Mouse (Mus musculus) mature B cell (primary cell): Measurements from ENCODE around the gene Hectd1.

Experiments
- in situ Hi-C: fragments of 300-500 bp; cut with MboI; formaldehyde crosslinking; loops from 2 replicates; pipeline ENCODE4 v1.14.3; 2019

The Hectd1 gene

DNA sequence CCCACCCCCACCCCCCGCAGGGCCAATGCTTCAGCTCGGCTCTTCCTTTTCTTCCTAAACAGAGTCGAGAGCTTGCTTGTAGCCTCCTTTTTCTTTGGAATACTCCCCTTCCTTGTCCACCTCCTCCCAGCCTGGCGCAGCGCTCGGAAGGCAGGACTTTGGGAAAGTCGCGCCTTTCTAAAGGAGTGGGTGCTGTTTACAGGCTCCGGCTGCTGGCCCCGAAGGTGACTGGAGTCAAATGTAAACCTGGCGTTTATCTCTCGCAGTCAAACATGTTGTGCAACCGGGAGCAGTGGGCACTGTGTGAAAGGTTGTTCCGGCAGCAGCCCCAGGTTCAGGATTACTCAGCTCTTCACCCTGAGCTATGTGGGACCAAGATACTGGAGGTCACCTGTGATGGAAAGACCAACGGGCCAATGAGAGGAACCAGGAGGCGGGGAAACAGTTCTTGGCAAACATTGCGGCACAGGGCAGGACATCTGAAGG lies 15.5 kb upstream of the Hectd1 start:
- in situ Hi-C loops = loop anchor here (25.0 kb wide), 1 partner anchor 767 kb away; no protein-coding TSS in a partner anchor

GRCm38 (mm10) chr12:51843576-51844520 lies 14.5 kb upstream of the Hectd1 start:
- in situ Hi-C loops = loop anchor here (25.0 kb wide), 1 partner anchor 768 kb away; no protein-coding TSS in a partner anchor

- in situ Hi-C loops = loop anchor here (25.0 kb wide), 1 partner anchor 770 kb away; no protein-coding TSS in a partner anchor
Measured at GRCm38 (mm10) chr12:51842081-51842864, 12.9 kb upstream of the Hectd1 start.

DNA sequence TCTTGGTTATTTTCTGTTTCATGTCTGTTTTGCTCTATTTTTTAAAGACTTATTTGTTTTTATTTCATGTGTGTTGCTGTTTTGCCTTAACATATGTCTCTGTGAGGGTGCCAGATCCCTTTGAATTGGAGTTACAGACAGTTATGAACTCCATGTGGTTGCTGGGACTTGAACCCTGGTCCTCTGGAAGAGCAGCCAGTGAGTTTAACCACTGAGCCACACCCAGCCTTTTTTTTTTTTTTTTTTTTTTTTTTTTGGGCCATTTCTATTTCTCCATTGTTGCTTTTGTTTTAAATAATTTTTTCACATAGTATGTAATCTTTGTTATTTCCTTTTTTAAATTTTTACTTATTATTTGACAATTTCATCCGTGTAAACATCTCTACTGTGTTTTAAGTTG lies 10.5 kb upstream of the Hectd1 start:
- in situ Hi-C loops = loop anchor here (25.0 kb wide), 1 partner anchor 772 kb away; no protein-coding TSS in a partner anchor

DNA sequence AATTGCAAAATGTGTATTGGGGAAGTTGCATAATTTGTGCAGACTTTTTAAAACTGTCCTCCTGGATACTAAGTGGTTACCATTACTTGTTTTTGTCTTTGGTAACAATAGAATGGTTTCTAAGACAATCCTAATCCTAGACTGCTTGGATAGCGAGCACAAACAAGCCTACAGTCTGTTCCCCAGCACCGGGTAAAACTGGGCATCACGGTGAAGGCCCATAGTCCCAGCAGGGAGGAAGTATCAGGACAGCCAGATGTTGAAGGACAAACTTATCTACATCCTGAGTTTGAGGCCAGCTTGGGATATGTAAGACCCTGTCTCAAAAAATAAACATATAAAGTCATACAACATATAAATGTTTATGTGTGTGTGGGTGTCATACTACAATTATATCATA lies 5.9 kb upstream of the Hectd1 start:
- in situ Hi-C loops = loop anchor here (25.0 kb wide), 1 partner anchor 777 kb away; no protein-coding TSS in a partner anchor

DNA sequence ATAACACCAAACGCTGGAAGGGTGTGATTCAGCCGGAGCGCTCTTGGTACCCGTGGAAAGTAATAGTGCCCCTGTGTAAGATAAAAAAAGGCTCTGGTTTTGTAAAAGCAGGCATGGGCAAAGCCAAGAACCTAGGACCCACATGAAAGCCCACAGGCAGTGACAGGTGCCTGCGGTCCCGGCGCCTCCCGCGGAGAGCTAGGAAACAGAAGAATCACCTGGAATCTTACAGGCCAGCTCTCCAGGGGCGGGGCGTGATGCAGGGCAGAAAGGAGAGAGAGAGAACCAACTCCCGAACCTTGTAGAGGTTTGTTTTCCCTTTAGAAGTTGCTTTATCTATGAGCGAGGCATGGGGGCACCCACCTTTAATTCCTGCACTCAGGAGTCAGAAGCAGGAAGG lies 2.6 kb upstream of the Hectd1 start:
- in situ Hi-C loops = loop anchor here (25.0 kb wide), 1 partner anchor 780 kb away; no protein-coding TSS in a partner anchor

- in situ Hi-C loops = loop anchor here (25.0 kb wide), 1 partner anchor 781 kb away; no protein-coding TSS in a partner anchor
Measured at GRCm38 (mm10) chr12:51831296-51831695, 2.0 kb upstream of the Hectd1 start.

- in situ Hi-C loops = loop anchor here (25.0 kb wide), 1 partner anchor 782 kb away; no protein-coding TSS in a partner anchor
Measured at GRCm38 (mm10) chr12:51830671-51831070, 1.3 kb upstream of the Hectd1 start.

DNA sequence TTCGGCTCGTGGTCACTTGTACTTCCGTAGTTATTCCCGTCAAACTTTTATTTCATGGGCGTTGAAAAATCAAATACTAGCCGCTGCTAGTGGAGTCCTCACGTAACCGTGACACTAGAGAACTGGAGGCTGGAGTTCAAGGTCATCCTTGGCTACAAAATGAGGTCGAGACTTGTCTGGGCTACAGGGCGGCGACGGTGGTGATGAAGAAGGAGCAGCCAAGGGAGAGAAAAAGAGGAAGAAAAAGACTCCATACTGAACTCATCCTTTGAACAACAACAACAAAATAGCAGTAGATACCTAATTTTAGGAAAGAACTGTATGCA lies 704 bp upstream of the Hectd1 start:
- in situ Hi-C loops = loop anchor here (25.0 kb wide), 1 partner anchor 782 kb away; no protein-coding TSS in a partner anchor

DNA sequence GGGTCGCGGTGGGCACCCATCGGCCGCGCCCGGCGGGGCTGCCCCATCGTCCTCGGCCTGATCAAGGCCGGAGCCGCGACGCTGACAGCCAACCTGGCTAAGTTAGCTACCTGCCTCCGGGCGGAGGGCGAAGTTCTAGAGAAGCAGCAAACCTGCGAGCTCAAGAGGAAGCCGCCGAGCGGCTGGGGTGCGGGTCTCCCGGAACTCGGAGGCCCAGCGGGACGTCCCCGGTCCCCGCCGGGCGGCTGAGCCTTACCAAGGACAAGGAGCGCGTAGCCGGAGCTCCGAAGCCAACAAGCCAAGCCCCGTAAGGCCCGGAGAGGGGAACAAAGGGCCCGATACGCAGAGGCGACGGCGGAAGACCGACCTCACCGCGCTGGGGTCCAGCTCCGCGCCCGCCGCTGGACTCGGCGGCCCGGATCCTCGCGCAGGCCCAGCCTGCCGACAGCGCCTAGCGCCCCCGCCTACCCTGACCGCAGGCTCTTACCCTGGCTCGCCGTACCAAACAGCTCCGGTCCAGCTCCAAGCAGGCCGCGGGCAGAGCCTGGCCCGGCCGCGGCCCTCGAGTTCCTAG lies 533 bp downstream of the Hectd1 start:
- in situ Hi-C loops = loop anchor here (25.0 kb wide), 1 partner anchor 783 kb away; no protein-coding TSS in a partner anchor

GRCm38 (mm10) chr12:51827958-51828650 lies 1.2 kb downstream of the Hectd1 start:
- in situ Hi-C loops = loop anchor here (25.0 kb wide), 1 partner anchor 784 kb away; no protein-coding TSS in a partner anchor

DNA sequence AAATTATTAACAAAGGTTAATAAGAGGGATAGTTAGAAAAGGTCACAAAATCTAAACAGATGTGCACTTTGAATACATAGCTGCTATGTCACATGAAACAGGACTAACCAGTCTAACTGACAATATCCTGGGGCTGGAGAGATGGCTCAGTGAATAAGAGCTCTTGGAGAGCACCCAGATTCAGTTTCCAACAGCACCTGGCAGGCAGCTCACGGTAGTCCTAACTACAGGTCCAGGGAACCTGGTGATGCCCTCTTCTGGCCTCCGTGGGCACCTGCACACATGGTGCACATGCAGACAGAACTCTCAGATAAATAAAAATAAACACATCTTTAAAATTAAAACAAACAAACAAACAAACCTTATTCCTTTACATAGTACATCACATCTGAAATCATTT lies 4.0 kb downstream of the Hectd1 start:
- in situ Hi-C loops = loop anchor here (25.0 kb wide), 1 partner anchor 787 kb away; no protein-coding TSS in a partner anchor

GRCm38 (mm10) chr12:51823311-51823710 lies 6.0 kb downstream of the Hectd1 start:
- in situ Hi-C loops = no loop called here

DNA sequence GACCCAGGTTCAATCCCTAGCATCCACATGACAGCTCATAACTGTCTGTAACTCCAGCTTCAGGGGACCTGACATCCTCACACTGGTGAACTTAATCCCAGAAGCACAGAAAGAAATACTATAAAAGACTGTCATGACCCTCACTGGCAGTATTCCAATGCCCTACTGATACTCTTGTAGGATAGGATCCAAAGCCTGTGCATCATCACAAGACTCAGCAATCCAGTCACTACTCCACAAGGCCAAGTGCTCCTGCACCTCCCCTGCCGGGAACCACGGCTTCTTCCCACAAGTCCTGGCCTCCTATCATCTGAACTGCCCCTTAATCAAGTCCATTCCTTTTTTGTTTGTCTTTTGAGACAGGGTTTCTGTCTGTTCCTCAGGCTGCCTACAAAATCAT lies 6.5 kb downstream of the Hectd1 start:
- in situ Hi-C loops = no loop called here

GRCm38 (mm10) chr12:51822236-51822635 lies 7.1 kb downstream of the Hectd1 start:
- in situ Hi-C loops = no loop called here

DNA sequence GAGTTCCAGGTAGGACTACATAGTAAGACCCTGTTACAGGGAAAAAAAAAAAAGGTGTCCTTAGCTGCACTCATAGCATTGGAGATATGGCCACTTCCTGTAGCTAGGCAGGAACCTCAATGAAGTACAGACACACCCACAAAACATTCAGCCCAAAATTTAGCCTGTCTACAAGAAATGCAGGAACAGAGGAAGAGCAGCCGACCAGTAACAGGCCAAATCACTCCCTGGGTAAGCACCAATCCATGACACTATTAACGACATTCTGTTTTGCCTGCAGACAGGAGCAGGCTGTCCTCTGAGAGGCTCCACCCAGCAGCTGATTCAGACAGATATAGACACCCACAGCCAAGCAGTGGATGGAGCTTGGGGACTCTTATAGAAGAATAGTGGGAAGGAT lies 8.1 kb downstream of the Hectd1 start:
- in situ Hi-C loops = no loop called here

DNA sequence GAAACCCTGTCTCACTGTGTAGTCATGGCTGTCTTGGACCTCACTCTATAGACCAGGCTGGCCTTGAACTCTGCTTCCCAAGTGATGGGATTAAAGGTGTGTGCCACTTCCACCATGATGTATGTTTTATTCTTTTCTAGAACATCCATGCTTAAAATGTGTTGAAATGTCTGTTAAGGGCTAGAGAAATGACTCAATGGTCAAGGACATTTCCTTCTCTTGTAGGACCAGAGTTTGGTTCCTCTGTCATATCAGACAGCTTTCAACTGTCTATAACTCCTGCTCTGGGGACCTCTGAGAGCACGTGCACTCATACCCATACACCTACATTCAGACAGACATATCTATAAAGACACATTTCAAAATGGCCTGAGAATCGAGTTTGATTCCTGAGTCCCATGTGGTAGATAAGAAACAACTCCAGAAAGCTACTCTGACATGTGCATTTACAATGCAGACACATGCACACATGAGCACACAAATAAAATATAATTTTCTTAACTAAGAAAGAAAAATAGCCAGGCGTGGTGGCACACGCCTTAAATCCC lies 9.3 kb downstream of the Hectd1 start:
- in situ Hi-C loops = no loop called here

- in situ Hi-C loops = no loop called here
Measured at GRCm38 (mm10) chr12:51817815-51818613, 11.3 kb downstream of the Hectd1 start.

DNA sequence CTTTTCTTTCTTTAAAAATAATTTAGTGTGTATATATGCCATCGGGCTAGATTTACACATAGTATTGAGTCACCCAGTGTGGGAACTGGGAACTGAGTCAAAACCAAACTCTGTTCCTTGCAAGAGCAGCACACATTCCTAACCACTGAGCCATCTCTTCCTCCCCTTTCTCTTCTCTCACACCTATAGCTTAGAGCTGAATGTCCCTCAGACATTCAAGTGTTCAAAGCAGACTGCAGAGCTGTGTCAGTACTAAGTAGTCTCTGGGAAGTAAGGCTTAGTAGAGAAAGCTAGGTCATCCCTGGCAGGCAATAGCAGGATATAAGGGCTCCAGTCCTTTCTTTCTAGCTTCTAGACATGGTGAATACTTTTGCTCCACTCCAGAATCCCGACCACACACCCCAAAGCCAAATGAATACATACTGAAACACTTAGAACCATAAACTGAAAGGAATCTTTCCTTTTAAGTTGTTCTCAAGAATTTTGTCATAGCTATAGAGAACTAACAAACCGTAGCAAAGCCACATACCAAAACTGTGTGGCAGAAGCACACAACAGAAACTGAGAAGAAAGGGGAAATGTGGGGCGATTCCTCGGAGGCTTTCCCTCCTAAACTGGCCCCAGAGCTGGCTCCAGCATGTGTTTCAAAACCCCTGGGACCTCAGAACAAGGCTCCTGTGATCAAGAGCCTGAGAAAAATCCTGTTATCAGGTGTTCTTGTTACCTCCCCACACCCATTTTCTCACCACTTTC lies 17.8 kb downstream of the Hectd1 start:
- in situ Hi-C loops = no loop called here
